Mouse (Mus musculus) testis, adult 10 weeks (tissue): ENCODE measurements around the gene Serpinb7. TPM values are rescaled to one million over a fixed set of nuclear protein-coding genes. Genes with fewer than 3 reads are reported as not detected.

ENCODE experiments used
- polyA plus RNA-seq: library from polyadenylated mRNA; stranded (reverse); fragments of 350-450 nt; fragmentation: Illumina TruSeq; extraction: RNeasy Lipid Tissue Mini Kit (QIAGEN cat#74804); gene quantifications from one replicate; pipeline ENCODE4 v1.2.3, GENCODE M21; 2014; ENCODE audit warnings: low read depth, low replicate concordance

Serpinb7 gene
- polyA plus RNA-seq: 0.25 TPM

DNA sequence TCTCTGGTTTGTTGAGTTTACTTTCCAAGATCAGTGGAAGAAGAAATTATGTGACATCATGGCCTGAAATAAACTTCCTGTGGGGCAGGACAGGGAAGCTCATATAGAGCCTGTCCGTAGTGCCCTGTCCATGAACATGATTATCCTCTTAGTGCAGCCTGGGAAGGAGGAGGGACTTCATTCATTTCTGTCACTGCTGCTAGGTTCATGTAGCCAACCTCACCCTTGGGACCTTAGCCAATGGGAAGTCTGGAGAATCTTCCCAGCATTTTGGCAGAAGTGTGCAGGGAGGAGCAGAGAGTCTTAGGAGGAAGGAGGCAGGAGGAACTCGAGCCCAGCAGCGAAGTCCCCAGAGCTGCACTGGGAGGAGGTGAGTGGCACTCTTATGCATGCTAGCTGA is at the start of gene Serpinb7:
Serpinb7 (plus strand) TSS at position 301 of the 400 bp plus-strand sequence.

DNA sequence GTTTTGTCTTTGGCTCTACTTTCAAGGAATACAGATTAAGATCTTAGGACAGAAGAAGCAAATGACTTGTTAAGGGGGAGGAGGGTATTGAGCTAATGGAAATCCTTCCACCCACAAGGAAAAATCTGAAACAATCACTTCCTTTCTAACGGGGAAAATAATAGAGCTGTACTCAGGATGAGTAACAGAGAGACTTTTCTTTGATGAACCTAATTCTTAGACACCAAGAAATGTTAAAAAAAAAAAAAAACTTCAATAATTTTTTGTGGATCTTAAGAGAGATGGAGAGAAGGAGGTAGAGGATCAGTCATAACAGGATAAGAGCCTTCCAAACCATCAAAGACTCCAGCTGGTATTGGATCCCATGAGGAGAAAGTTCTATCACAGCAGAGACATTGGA is 38.6 kb upstream of the Serpinb7 start, which contains the start of gene Serpinb11:
Serpinb11 (plus strand) TSS at position 301 of the 400 bp plus-strand sequence.

Other genes starting within 250 kb of the Serpinb7 start
- not detected for gene Serpinb3b, start 121.3 kb upstream of the Serpinb7 start, polyA plus RNA-seq
- gene Serpinb3c, start 121.3 kb upstream of the Serpinb7 start, polyA plus RNA-seq: not detected
- not detected for gene Serpinb11, start 38.5 kb upstream of the Serpinb7 start, polyA plus RNA-seq
- 0.80 TPM for gene Serpinb2, start 111.8 kb downstream of the Serpinb7 start, polyA plus RNA-seq
- 0.67 TPM for gene Serpinb8, start 190.4 kb downstream of the Serpinb7 start, polyA plus RNA-seq